Mouse (Mus musculus) midbrain, embryonic 14.5 days (tissue): ENCODE measurements at regions not wholly inside any gene's neighbourhood (a gene's known extent, or its start where the extent isn't known, plus 50 kb on each side); places are given as distances from the start of the nearest gene placed in this dataset. TPM values are rescaled to one million over a fixed set of nuclear protein-coding genes. Genes with fewer than 3 reads are reported as not detected.

Experiments used
- ATAC-seq: fragments of 200-750 bp; cut with Nextera tagmentation; 2 replicates; pipeline ENCODE4 v1.8.0; 2017; ENCODE audit warnings: moderate number of reproducible peaks, moderate library complexity; ENCODE audit not compliant: low FRiP score, low TSS enrichment
- DNase-seq: peaks from one replicate; pipeline ENCODE4 v3.0.0-alpha.2; 2015
- H3K27ac ChIP-seq: fragments of 300-500 bp; sonication (generic); replicated peaks from 2 replicates; pipeline ENCODE4 v1.5.1; 2014; ENCODE audit warnings: mild to moderate bottlenecking, low read depth, low read length, moderate library complexity
- H3K27me3 ChIP-seq: fragments of 300-500 bp; sonication (generic); 2 replicates; pipeline ENCODE4 v1.6.1; 2014; ENCODE audit warnings: low read length, control low read depth, mixed read lengths; ENCODE audit not compliant: control insufficient read depth, insufficient read depth
- H3K36me3 ChIP-seq: fragments of 300-500 bp; sonication (generic); 2 replicates; pipeline ENCODE4 v1.6.1; 2014; ENCODE audit warnings: low read length, control low read depth; ENCODE audit not compliant: control insufficient read depth, insufficient read depth
- H3K4me1 ChIP-seq: fragments of 300-500 bp; sonication (generic); 2 replicates; pipeline ENCODE4 v1.6.1; 2014; ENCODE audit warnings: mild to moderate bottlenecking, antibody characterized with exemption, low read length, control low read depth; ENCODE audit not compliant: control insufficient read depth, insufficient read depth
- H3K4me2 ChIP-seq: fragments of 300-500 bp; sonication (generic); 2 replicates; pipeline ENCODE4 v1.6.1; 2014; ENCODE audit warnings: mild to moderate bottlenecking, low read length, moderate library complexity
- H3K4me3 ChIP-seq: fragments of 300-500 bp; sonication (generic); replicated peaks from 2 replicates; pipeline ENCODE4 v1.5.1; 2014; ENCODE audit warnings: low read depth, low read length
- H3K9ac ChIP-seq: fragments of 300-500 bp; sonication (generic); replicated peaks from 2 replicates; pipeline ENCODE4 v1.6.1; 2014; ENCODE audit warnings: mild to moderate bottlenecking, low read length, moderate library complexity
- H3K9me3 ChIP-seq: fragments of 300-500 bp; sonication (generic); 2 replicates; pipeline ENCODE4 v1.6.1; 2016; ENCODE audit warnings: low read length, control low read depth, mixed read lengths; ENCODE audit not compliant: control insufficient read depth
- WGBS: fragments of 180-500 bp; shearing (Covaris S2); extraction: QIAGEN DNeasy Blood & Tissue Kit; methylation state at CpG from one replicate; pipeline ENCODE4 v1.1.7; 2014; 5-methylcytosine and 5-hydroxymethylcytosine counted together
- microRNA-seq: library from miRNA; unstranded; fragments of <30 nt; microRNA quantifications from one replicate; pipeline ENCODE4, GENCODE M21; 2016

- H3K9me3 ChIP-seq, result no peaks in the 10 kb centered on the region
- no peak overlapping the region for H3K4me3 ChIP-seq
- H3K4me2 ChIP-seq, result peak overlapping the region; percentile 37
- DNase-seq, result no peak
- H3K4me1 ChIP-seq, result no peaks in the 10 kb centered on the region
- no peak overlapping the region for H3K27ac ChIP-seq
- no peaks in the 10 kb centered on the region for H3K27me3 ChIP-seq
- ATAC-seq, result no peak
- 23% methylated on average over 6 of the region's 6 CpGs for WGBS
- no peak overlapping the region for H3K9ac ChIP-seq
- no peaks in the 10 kb centered on the region for H3K36me3 ChIP-seq
These were observed 100.7 kb downstream of the 4931417E11Rik start for GRCm38 (mm10) chr6:73368836-73369141.

- Histone ChIP-seq H3K4me3 (no peak overlapping the region), H3K36me3 (no peaks in the 10 kb centered on the region), H3K27ac (no peak overlapping the region), H3K9ac (no peak overlapping the region), H3K4me2 (peak overlapping the region; percentile 37), H3K9me3 (no peaks in the 10 kb centered on the region), H3K27me3 (no peaks in the 10 kb centered on the region), H3K4me1 (no peaks in the 10 kb centered on the region)
- DNase-seq, result peak; percentile 36
- peak; percentile 32; the same call in 1 of the 2 replicates for ATAC-seq
- 12% methylated on average over 21 of the region's 21 CpGs for WGBS
These were observed 101.2 kb downstream of the 4931417E11Rik start for GRCm38 (mm10) chr6:73368047-73368835.

GRCm38 (mm10) chr6:73367616-73368015 is 101.9 kb downstream of the 4931417E11Rik start:
- H3K9me3 ChIP-seq, result no peaks in the 10 kb centered on the region
- no peak overlapping the region for H3K4me3 ChIP-seq
- H3K27me3 ChIP-seq, result no peaks in the 10 kb centered on the region
- H3K4me1 ChIP-seq, result no peaks in the 10 kb centered on the region
- H3K9ac ChIP-seq, result no peak overlapping the region
- H3K4me2 ChIP-seq, result 0 out of 2 replicates have a peak overlapping the region, but pooled peaks have one; percentile 37
- H3K36me3 ChIP-seq, result no peaks in the 10 kb centered on the region
- DNase-seq (peak; percentile 93), ATAC-seq (peak; percentile 62; the same call in 1 of the 2 replicates)
- H3K27ac ChIP-seq, result no peak overlapping the region
- WGBS, result 5% methylated on average over 5 of the region's 5 CpGs

- Histone ChIP-seq H3K4me2 (no peak overlapping the region), H3K9me3 (no peaks in the 10 kb centered on the region), H3K27me3 (no peaks in the 10 kb centered on the region), H3K4me1 (no peaks in the 10 kb centered on the region), H3K27ac (no peak overlapping the region), H3K4me3 (no peak overlapping the region), H3K36me3 (no peaks in the 10 kb centered on the region), H3K9ac (no peak overlapping the region)
- ATAC-seq (no peak), DNase-seq (no peak)
- 89% methylated on average over 2 of the region's 2 CpGs for WGBS
These were observed 102.8 kb downstream of the 4931417E11Rik start for GRCm38 (mm10) chr6:73366626-73367025.

GRCm38 (mm10) chr6:73365306-73365705 is 104.2 kb downstream of the 4931417E11Rik start:
- Histone ChIP-seq H3K36me3 (no peaks in the 10 kb centered on the region), H3K9ac (no peak overlapping the region), H3K27me3 (no peaks in the 10 kb centered on the region), H3K4me2 (no peak overlapping the region), H3K9me3 (no peaks in the 10 kb centered on the region), H3K4me1 (no peaks in the 10 kb centered on the region), H3K27ac (no peak overlapping the region), H3K4me3 (no peak overlapping the region)
- ATAC-seq (no peak), DNase-seq (no peak)
- WGBS, result 90% methylated on average over 9 of the region's 9 CpGs

- Histone ChIP-seq H3K4me3 (no peak overlapping the region), H3K36me3 (no peaks in the 10 kb centered on the region), H3K4me2 (no peak overlapping the region), H3K9ac (no peak overlapping the region), H3K27ac (no peak overlapping the region), H3K4me1 (no peaks in the 10 kb centered on the region), H3K27me3 (no peaks in the 10 kb centered on the region), H3K9me3 (no peaks in the 10 kb centered on the region)
- WGBS, result 66% methylated on average over 6 of the region's 6 CpGs
- DNase-seq (peak; percentile 52), ATAC-seq (no peak)
These were observed 86.8 kb downstream of the Suclg1 start for GRCm38 (mm10) chr6:73334995-73335394.

GRCm38 (mm10) chr6:73329666-73330065 is 81.5 kb downstream of the Suclg1 start:
- no peak overlapping the region for H3K9ac ChIP-seq
- no peaks in the 10 kb centered on the region for H3K4me1 ChIP-seq
- no peaks in the 10 kb centered on the region for H3K36me3 ChIP-seq
- ATAC-seq (no peak), DNase-seq (no peak)
- H3K4me3 ChIP-seq, result no peak overlapping the region
- no peaks in the 10 kb centered on the region for H3K9me3 ChIP-seq
- no peak overlapping the region for H3K4me2 ChIP-seq
- WGBS, result 91% methylated on average over 11 of the region's 11 CpGs
- H3K27me3 ChIP-seq, result no peaks in the 10 kb centered on the region
- H3K27ac ChIP-seq, result no peak overlapping the region

Small RNA genes lying in the stretch of these regions (microRNA-seq; reads per million reads assigned to microRNA genes)
- not detected for gene Gm24370
